Mouse (Mus musculus) CD8-positive naive resting alpha-beta T cell, adult 2 months (primary cell): Measurements from ENCODE around the gene Morc3.
A peak's percentile ranks its signal among the peaks of the same experiment; 100 is the strongest.
"Not testable (repeated sequence)": the region's sequence is repeated elsewhere in the genome, so short reads cannot be mapped to it uniquely, and the experiment has no call there.

ENCODE experiments used
- DNase-seq, 2 experiments: peaks; one replicate each; pipeline ENCODE4 v3.0.0; 2022; ENCODE audit warnings: low read depth in 2 of 2, low spot score in 2 of 2

Morc3 gene

DNA sequence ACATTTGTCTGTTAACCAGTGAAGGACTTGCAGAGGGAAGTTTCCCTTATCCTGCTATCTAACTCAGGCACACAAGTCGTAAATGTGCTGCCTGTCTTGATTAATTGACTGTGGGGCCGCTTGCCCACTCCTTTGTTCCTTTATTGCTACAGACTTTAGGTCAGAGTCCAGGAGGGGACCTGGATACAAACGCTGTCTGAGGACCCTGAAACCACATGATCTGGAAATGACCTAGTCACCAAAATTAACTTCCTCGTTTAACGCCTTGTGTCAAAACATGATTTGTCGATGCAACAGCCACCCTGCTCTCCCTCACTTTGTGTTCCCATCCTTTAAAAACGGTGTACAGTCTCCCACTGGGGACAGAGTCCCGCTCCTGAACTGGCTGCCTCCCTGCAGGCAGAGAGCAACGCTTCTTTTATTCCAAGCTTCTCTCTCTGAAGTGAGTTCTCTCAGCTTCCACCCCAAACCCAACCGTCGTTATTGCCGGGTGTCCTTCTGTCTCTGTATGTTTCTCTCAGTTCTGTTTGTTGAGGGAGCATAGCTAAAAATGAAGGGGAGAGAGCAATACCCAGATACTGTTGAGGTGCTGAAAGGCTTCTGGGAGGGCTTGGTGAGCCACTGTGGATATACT lies 13.1 kb upstream of the Morc3 start:
- no peak for DNase-seq

DNA sequence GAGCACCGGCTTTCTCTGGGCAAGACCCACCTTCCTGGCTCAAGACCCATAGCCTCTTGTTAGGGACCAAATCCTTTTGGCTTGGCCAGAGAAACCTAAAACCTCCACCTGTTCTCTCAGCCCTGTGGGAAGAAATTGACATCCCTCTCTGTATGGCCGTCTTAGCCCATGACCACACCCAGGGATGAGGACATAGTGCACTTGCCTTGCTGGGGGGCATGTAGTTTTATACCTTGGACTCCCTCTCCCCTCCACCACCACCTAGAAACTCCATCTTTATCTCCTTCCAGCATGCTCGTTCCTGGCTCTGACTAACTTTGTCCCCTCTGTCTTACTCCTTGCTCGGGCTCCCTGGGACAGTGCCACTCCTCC lies 12.6 kb upstream of the Morc3 start:
- no peak for DNase-seq

DNA sequence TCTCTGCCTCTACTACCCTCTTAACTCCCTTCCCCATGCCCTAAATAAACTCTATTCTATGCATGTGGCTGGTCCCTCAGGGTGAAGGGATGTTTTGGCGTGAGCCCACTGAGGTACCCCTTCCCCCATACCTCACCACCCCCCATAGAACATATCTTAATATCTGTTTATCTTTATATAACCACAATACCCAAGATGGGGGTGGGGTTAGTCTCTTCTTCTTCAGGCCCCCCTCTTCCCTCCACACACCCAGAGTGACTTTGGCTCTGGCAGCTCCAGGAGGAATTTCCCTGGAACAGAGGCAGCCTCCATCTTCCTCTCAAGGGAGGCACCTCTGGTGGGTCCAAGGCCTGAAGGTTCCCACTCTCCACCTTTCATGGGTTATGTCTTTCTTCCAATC lies 11.9 kb upstream of the Morc3 start:
- no peak for DNase-seq

DNA sequence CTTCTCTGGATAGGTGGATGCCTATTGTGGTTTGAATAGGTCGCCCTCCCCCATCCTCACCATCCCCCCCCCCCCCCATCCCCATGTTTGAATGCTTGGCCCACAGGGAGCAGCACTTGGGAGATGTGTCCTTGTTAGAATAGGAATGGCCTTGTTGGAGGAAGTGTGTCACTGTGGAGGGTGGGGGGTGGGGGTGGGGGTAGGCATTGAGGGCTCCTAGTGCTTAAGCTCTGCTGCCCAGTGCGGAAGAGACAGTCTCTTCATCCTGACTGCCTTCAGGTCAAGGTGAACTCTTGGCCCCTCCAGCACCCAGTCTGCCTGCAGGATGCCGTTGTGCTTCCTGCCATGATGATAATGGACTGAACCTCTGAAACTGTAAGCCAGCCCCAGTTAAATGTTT lies 10.2 kb upstream of the Morc3 start:
- no peak for DNase-seq

DNA sequence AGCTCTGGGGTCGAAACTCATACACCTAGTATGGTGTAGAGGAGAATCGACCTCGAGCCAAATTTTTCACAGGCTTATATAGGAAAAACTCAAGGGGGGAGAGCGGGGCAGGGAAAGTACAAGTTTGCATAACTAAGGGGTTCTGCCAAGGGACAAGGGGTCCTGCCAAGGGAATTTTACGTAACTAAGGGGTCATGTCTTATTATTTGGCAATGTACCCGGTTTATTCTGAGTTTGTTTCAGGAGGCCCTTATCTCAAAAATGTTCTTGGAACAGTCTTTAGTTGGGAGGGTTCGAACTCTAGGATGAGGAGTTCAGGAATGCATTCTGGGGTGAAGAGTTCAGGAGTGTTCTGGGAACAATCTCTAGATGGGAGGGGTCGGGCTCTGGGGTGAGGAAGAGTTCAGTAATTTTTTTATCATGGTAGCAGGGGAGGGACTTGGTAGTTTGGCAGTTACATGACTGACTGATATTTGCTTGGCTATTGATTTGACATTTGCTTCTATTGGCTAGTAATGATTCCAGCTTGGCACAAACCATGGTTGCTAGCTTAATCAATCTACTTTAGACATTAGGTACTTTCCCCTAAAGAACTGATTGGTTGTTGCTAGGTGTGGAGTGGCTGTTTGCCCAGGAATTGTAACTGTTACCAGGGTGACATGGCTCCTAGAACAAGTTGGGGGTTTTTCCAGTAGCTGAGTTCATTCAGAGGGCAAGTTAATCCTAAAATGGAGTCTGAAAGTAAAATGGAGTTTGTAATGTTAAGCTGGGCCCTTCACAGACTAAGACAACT lies 9.3 kb upstream of the Morc3 start:
- DNase-seq, result not testable (repeated sequence)

DNA sequence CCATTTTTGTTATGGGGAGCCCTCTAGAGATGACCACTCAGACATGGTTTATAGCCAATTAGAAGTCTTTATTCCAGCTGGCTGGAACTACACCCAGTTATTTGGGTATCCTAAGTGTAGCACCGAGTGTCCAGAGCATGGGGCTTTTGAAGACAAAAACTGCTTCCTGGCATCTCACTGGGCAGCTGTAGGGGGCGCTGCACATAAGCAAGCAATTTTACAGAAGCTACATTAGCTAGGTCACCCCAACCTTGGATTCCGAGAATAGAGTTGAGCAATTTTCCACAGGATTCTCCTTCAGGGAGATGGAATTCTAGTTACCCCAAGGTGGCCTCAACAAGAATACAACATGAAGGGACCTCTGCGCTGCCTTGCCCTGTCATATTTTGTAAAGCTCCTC lies 7.1 kb upstream of the Morc3 start:
- no peak for DNase-seq

DNA sequence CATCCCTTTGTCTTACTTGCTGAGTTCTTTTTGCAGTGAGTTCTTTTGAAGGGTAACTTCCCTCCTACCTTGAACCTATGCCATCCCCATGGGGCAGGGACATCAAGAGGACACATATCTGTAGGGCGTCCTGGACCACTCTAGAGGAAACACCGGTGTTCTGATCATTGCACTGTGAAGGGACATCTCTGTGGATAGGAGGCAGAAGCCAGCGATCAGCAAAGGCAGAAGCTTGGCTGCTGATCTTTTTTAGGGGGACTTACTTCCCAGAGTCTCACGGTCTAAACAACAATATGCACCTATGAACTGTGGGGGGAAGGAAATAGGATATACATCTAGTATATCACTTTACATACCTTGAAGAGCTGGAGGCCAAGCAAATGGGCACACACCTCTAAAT lies 6.5 kb upstream of the Morc3 start:
- DNase-seq, result no peak

DNA sequence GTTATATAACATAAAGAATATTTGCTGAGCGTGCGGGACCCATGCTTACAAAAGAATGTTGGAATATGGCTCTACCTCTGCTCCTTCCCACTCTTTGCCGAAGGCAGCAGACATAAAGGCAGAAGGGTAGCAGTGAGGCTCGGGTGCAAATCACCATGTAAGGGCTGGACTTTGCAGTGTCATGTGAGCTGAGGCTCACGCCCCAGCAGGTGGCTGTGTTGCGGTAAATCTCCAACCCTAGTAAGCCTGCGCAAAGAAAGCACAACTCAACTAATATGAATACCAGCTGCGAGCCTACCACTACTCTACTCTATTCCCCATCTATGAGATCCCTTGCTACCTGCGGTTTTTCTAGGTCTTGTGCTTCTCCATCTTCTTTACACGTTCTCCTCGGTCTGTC lies 5.9 kb upstream of the Morc3 start:
- DNase-seq, result no peak

DNA sequence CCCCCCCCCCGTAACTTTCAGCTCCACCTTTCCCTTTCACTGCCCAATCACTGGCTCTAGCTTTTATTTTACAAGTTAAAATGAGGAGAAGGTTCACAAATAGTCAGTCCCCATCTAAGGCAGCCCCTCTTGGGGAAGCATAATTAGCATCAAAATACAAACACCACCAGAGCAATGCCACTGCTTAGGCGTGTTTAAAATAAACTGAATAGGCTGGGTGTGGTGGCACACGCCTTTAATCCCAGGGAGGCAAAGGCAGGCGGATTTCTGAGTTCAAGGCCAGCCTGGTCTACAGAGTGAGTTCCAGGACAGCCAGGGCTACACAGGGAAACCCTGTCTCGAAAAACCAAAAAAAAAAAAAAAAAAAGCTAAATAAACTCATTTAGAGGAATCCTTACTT lies 5.4 kb upstream of the Morc3 start:
- DNase-seq, result not testable (repeated sequence)

DNA sequence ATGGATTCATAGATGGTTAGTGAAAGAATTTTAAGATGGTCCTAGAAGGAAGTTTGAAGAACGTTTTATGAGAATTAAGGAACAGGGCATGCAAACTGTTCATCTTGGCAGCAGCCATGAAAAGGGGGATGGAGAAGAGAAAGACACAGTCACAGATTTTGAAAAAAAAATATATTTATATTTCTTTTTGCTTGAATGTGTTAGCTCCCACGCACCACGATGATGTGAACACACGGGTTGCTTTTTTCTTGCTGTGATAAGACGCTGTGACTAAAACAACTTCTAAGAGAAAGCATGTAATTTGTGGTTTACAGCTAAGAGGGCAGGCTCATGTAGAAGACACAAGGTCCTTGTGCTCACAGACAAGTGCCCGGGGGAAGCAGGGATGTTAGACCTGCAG lies 5.0 kb upstream of the Morc3 start:
- DNase-seq, result no peak

DNA sequence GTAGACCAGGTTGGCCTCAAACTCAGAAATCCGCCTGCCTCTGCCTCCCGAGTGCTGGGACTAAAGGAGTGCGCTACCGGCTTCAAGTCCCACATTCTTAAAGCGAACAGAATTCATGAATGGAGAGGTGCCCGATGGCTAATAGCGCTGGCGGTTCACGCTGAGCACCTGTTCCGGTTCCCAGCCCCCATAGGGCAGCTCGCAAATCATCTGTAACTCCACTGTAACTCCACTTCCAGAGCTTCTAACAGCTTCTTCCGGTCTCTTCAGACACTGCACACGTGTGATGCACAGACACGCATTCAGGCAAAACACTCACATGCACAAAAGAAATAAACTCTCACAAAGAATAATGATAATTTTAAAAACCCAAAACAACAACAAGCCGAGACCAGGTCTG lies 2.4 kb upstream of the Morc3 start:
- DNase-seq, result no peak

DNA sequence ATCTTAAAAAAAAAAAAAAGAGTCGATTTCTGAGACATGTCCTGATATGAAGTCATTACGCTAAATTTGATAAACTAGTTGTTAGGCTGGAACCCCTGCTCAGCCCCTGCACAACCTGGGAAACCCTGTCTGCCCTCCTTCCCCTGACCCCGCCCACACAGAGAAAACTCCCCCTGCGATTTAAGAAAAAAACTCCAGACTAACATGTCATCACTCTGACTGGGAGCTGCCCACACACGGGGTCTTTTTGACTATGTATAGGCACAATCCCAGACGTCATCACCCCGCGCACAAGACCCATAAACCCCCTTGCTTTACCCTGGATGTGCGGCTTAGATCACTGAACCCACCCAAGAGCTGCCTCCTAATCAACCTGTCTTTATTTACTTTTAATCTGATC lies 1.9 kb upstream of the Morc3 start:
- DNase-seq, result no peak

DNA sequence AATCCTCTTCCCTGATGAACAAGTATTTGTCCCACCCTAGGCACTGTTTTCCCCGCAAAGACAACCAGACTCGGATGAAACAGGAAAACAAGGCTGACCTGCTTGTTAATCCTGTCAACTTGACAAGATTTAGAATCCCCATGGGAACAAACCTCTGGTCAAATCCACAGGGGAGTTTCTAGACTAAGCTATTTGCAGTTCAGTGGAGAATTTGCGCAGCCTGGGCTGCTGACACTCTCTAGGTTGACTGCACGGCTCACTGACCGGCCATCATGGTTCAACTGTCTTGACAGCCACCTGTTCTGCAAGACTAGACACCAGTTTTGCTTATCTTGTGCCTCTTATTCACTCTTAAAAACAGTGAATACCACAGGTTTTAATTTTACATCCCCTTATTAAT lies 1.0 kb upstream of the Morc3 start:
- DNase-seq, result no peak

DNA sequence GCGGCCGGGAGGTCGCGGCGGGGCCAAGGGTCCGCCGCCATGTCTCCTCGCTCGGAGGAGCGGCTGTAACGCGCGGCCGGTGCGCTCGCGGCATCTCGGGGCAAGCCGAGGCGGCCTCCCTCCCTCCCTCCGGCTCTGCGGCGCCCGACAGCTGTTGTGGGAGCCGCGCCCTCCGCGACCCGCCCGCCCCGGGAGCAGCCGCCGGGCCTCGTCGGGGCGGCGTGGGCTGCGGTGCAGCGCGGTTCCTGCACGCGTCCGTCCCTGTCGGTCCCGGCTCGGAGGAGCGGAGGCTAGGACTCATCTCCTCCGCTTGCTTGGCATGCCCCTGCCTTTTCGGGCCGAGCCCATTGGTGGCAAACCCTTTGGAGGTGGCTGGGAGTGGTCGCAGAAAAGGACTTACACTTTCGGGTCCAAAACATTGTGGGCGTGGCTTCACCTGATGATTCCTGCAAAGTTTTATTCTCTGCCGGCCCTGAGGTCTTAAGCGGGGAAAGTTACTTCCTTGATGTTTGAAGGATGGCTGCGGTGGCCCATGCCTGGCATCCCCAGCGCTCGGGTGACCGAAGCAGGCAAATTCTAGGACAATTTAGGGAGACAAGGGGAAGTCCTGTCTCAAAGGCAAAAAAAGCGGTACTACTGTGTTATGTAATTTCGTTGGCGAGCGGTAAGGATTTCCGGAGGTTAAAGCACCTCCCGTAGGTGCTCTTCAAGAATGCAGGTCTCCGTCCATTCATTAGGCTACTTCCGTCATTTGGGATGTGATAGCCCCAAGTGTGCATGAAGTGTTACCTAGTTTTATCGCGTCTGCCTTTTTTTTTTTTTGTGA lies 743 bp downstream of the Morc3 start:
- DNase-seq, result peak in 1 of 2 experiments; percentile 32

DNA sequence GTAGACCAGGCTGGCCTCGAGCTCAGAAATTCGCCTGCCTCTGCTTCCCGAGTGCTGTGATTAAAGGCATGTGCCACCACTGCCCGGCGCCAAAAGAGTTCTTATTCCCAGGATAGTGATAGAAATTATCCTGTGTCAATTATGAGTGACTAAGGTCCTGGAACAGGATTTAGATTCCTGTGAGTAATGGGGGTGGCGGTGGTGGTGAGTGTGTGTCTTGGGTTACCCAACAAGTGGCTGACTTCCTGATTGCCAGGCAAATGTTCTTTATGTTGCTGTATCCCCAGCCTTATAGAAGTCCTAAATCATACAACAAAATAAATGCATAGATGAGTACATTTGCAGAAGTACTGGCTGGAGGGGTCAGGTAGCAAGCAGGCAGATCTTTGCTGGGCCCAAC lies 1.6 kb downstream of the Morc3 start:
- DNase-seq, result no peak

DNA sequence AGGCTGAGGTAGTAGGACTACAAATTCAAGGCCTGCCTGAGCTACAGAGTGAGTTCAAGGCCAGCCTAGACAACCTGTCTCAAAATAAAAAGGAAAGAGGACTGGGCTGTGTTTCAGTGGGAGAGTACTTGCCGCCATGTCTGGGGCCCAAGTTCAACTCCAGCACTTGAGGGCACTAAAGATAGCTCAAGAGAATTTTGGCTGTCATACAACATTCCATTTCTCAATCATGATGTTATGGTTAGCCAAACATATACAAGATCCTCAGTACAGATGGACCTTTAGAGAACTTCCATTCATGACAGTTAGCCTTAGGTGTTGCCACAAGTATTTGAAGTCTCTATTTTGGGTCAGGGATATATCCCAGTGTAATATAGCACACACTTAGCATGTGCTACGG lies 2.2 kb downstream of the Morc3 start:
- no peak for DNase-seq

DNA sequence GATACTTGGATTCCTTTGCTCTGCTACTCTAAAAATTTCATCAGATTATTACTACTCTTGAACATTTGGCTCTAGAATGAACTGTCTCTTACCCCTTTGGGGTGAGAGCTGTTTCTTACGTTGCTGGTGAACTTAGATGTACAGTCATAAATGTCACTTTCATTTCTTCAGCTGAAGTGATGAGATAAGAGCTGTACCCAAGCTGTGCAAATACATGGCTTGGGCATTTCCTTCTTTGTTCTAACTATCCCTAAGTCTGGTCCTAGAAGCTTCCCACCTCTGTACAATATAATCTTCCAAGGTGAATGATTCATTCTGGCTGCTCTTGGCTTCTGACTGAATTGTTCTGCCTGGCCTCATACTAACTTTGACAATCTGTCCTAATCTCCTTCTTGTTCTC lies 7.1 kb downstream of the Morc3 start:
- DNase-seq, result no peak

DNA sequence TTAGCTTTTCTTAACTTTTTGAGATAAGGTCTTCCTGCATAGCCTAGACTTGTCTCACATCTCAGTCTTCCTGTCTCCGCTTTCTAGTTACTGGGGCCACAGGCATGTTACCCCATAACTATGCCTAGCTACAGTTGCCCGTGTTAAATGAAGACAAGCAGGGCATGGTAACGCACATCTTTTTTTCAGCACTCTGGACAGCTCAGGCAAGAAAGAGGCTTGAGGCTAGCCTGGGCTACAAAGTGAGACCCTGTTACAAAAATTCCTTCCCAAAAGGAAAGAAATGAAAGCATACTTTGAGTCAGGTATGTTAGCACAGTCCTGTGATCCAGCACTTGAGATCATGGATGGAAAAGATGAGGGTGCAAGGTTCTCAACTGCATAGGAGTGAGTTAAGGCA lies 18.6 kb downstream of the Morc3 start:
- no peak for DNase-seq

DNA sequence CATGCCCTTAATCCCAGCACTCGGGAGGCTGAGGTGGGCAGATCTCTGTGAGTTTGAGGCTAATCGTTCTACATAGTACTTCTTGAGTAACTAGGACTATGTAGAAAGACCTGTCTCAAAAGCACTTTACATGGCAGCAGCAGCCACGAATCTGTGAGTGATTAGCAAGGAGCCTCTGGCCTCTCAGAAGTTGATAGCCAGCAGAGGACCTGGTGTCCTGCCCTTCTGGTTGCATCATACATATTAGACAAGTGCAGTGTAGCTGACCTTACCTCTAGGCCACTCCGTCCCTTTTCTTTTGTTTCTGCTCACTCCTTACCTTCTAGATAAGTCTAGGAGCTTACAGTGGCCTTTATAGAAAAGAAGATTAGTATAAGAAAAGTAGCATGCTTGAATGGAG lies 28.0 kb downstream of the Morc3 start:
- DNase-seq, result no peak

DNA sequence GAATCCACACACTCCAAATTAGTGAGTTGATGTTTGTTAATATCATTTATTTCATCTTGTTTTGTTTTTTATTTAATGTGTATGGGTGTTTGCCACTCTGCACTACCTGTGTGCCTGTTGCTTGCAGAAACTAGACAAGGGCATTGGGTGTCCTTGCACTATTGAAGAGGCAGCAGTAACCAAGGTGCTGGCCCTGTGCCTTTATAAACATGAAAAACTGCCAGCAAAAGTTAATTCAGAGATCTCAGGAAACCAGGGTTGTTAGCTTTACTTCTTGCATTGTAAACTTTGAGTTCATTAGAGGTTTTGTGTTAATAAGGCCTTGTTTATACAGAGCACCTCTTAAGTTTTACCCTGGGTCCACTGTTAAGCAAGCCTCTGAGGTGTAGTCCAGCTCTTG lies 28.8 kb downstream of the Morc3 start:
- no peak for DNase-seq

DNA sequence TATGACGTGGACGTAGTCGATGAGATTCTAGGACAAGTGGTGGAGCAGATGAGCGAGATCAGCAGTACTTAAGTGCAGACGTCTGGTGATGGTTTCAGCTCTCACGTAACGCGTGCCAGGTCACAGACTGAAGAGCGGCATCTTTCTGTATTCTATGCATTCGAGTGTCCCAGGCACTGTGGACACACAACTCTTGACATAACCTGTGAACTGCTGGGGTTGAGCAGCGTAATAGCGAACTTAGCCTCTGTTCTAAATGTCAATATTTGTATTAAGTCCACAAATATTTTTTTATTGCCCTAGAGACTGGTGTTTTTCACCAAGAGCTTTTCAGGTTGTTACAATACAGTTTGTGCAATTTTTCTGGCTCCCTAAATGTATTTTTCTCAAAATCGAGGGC lies 42.9 kb downstream of the Morc3 start:
- no peak for DNase-seq
